Mouse (Mus musculus): ENCODE results near the gene Pttg1ip.

Gene Pttg1ip

GRCm38 (mm10) chr10:77636234-77636922 lies 54.9 kb downstream of the Pttg1ip start:
- DNase-seq (ENCODE audit: low spot score in 2 of 2) = no peak

- no peak for DNase-seq (ENCODE audit: low spot score in 2 of 2)
Observed at GRCm38 (mm10) chr10:77638956-77639355, 57.4 kb downstream of the Pttg1ip start.

GRCm38 (mm10) chr10:77643160-77643559 lies 61.6 kb downstream of the Pttg1ip start:
- DNase-seq (ENCODE audit: low spot score in 2 of 2) = no peak

- DNase-seq (ENCODE audit: low spot score in 2 of 2) = no peak
Observed at GRCm38 (mm10) chr10:77645571-77645970, 64.1 kb downstream of the Pttg1ip start.

DNA sequence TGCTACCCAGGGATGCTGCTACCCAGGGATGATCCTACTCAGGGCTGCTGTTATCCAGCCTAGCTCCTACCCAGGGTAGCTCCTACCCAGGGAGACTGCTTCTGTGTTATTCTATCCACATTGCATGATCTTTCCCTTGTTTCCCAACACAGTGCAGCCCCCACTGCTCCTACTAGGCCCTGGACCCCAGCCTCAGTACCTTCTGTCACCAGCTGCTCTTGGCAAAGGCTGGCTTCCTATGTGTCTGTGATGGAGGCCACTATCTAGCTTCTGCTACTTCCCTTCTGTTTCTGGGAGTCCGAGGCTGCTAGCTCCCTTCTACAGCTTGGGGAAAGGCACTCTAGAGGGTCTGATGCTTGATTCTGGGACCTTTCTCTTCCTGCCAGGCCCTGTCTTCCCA lies 65.9 kb downstream of the Pttg1ip start:
- DNase-seq (ENCODE audit: low spot score in 2 of 2) = no peak

DNA sequence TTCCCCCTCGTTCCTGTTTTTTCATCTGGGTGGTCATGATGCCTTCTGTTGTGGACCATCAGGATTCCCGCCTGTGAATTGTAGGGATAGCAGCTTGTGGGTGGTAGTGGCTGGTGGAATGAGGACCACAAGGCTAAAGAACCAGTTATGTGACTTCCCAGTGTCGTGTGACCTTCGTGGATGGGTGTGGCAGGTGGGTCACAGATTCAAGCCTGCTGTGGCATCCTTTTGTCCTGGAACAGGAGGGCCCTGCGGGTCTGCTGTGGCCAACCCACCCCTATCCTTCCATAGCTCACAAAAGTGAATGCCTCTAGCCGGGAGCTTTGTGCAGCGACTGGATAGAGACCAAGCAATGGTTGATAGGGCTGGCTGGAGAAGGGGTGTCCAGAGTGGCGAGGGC lies 66.4 kb downstream of the Pttg1ip start:
- no peak for DNase-seq (ENCODE audit: low spot score in 2 of 2)

Measured in frontal cortex, postnatal 14 days (tissue).